ENCODE assay signal across 20 mouse cellular contexts in the genomic region with DNA sequence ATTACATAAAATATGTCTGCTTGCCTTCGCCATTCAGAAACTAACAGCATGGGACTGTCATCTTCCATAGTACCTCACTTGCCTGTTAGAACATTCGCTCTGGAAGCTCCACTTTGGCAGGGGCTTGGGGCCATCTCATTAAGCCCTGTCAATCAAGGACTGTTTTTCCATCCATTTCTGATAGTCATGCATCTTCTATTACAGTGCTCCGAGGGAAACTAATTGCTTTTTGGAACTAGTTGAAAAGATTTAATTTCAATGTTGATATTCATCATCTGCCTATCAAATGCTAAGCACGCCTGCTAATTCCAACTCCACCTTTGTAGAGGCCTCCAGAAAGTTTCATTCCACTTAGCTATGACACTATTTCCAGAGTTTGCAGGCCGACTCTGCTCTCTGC.
DNase-seq lines count a peak whose midpoint lies in the region; ATAC-seq lines count a peak whose summit lies in the region.
"Had no signal": no experiment of that assay in that cellular context is flagged by ENCODE, and none has a peak within 500 bp of the region (broad histone marks: within the 10 kb centered on the region; RNA-seq: fewer than 3 reads in every experiment).

No protein-coding gene starts in this region.

- peak; percentile 58; the same call in 1 of the 2 replicates for ATAC-seq in forebrain, embryonic 13.5 days
- ATAC-seq in forebrain, embryonic 12.5 days (ENCODE audit: low FRiP score), result no peak
- no peak for ATAC-seq in embryonic facial prominence, embryonic 15.5 days (ENCODE audit: insufficient number of reproducible peaks, low FRiP score, low TSS enrichment, low read depth)
- ATAC-seq: activated CD4-positive, CD25-positive, alpha-beta regulatory T cell, adult 4 months; hindbrain, postnatal 0 days; Patski had no signal

- H3K27ac ChIP-seq in forebrain, embryonic 13.5 days, result no peak overlapping the region
- H3K27ac ChIP-seq in forebrain, embryonic 12.5 days, result no peak overlapping the region
- no peak overlapping the region for H3K27ac ChIP-seq in heart, embryonic 10.5 days
- H3K27ac ChIP-seq in embryonic facial prominence, embryonic 15.5 days (replicated peaks), result 0 out of 2 replicates have a peak overlapping the region, but pooled peaks have one; percentile 4
- H3K27ac ChIP-seq: embryonic facial prominence, embryonic 12.5 days; hindbrain, postnatal 0 days had no signal

- H3K4me1 ChIP-seq in forebrain, embryonic 13.5 days, result peaks cover 18% of the 10 kb centered on the region
- peaks cover 4% of the 10 kb centered on the region; the same call in 1 of the 2 replicates for H3K4me1 ChIP-seq in forebrain, embryonic 12.5 days
- no peaks in the 10 kb centered on the region for H3K4me1 ChIP-seq in heart, embryonic 10.5 days
- H3K4me1 ChIP-seq in embryonic facial prominence, embryonic 15.5 days, result no peaks in the 10 kb centered on the region
- H3K4me1 ChIP-seq: embryonic facial prominence, embryonic 12.5 days had no signal

- peak; percentile 39 for DNase-seq in heart, embryonic 10.5 days (ENCODE audit: low spot score)
- DNase-seq in heart, postnatal 10 days, result no peak
- DNase-seq in Muller cell, postnatal 12 days (ENCODE audit: inconsistent ontology term), result peak; percentile 75
- no peak for DNase-seq in kidney, adult 8-10 months
- no peak for DNase-seq in left cerebral cortex, postnatal 25 days (ENCODE audit: low spot score in 2 of 2)
- DNase-seq: adrenal gland, postnatal 14 days; cerebellum, adult 2 months; cerebellum, postnatal 10 days; embryo, embryonic 11 days; gastrocnemius, postnatal 14 days; heart, postnatal 14 days; kidney, adult 11 months had no signal

- H3K36me3 ChIP-seq in forebrain, embryonic 13.5 days (ENCODE audit: poor library complexity, severe bottlenecking), result no peaks in the 10 kb centered on the region
- no peaks in the 10 kb centered on the region for H3K36me3 ChIP-seq in forebrain, embryonic 12.5 days (replicated peaks)
- no peaks in the 10 kb centered on the region for H3K36me3 ChIP-seq in heart, embryonic 10.5 days
- H3K36me3 ChIP-seq in embryonic facial prominence, embryonic 15.5 days, result no peaks in the 10 kb centered on the region
- H3K36me3 ChIP-seq: embryonic facial prominence, embryonic 12.5 days; hindbrain, embryonic 13.5 days had no signal

- no peak overlapping the region for H3K4me2 ChIP-seq in forebrain, embryonic 13.5 days
- H3K4me2 ChIP-seq in forebrain, embryonic 12.5 days, result no peak overlapping the region
- H3K4me2 ChIP-seq in embryonic facial prominence, embryonic 15.5 days (replicated peaks), result no peak overlapping the region
- H3K4me2 ChIP-seq: embryonic facial prominence, embryonic 12.5 days; hindbrain, embryonic 13.5 days had no signal

- H3K9me3 ChIP-seq in forebrain, embryonic 13.5 days (replicated peaks), result no peaks in the 10 kb centered on the region
- H3K9me3 ChIP-seq in forebrain, embryonic 12.5 days, result no peaks in the 10 kb centered on the region
- no peaks in the 10 kb centered on the region for H3K9me3 ChIP-seq in heart, embryonic 10.5 days
- no peaks in the 10 kb centered on the region for H3K9me3 ChIP-seq in embryonic facial prominence, embryonic 15.5 days (replicated peaks)
- H3K9me3 ChIP-seq: embryonic facial prominence, embryonic 12.5 days; hindbrain, embryonic 13.5 days had no signal

- H3K4me3 ChIP-seq in forebrain, embryonic 13.5 days, result no peak overlapping the region
- H3K4me3 ChIP-seq in forebrain, embryonic 12.5 days (replicated peaks), result no peak overlapping the region
- H3K4me3 ChIP-seq in heart, embryonic 10.5 days, result no peak overlapping the region
- H3K4me3 ChIP-seq in embryonic facial prominence, embryonic 15.5 days (replicated peaks), result no peak overlapping the region
- H3K4me3 ChIP-seq: embryonic facial prominence, embryonic 12.5 days; hindbrain, embryonic 13.5 days had no signal

- 43% methylated on average over 5 of the region's 5 CpGs for WGBS in forebrain, embryonic 13.5 days
- WGBS in forebrain, embryonic 12.5 days, result 54% methylated on average over 5 of the region's 5 CpGs
- 74% methylated on average over 5 of the region's 5 CpGs for WGBS in heart, embryonic 10.5 days
- WGBS in embryonic facial prominence, embryonic 15.5 days, result 44% methylated on average over 5 of the region's 5 CpGs

- H3K27me3 ChIP-seq in forebrain, embryonic 13.5 days, result no peaks in the 10 kb centered on the region
- H3K27me3 ChIP-seq in forebrain, embryonic 12.5 days, result no peaks in the 10 kb centered on the region
- no peaks in the 10 kb centered on the region for H3K27me3 ChIP-seq in heart, embryonic 10.5 days (ENCODE audit: insufficient read depth, poor library complexity, severe bottlenecking)
- no peaks in the 10 kb centered on the region for H3K27me3 ChIP-seq in embryonic facial prominence, embryonic 15.5 days
- H3K27me3 ChIP-seq: embryonic facial prominence, embryonic 12.5 days; hindbrain, embryonic 13.5 days had no signal

- H3K9ac ChIP-seq in forebrain, embryonic 13.5 days, result no peak overlapping the region
- no peak overlapping the region for H3K9ac ChIP-seq in forebrain, embryonic 12.5 days
- no peak overlapping the region for H3K9ac ChIP-seq in embryonic facial prominence, embryonic 15.5 days
- H3K9ac ChIP-seq: embryonic facial prominence, embryonic 12.5 days; hindbrain, embryonic 13.5 days had no signal

- intact Hi-C loops in heart, postnatal 10 days (cut with DNase I), result no loop called here
- intact Hi-C loops in left cerebral cortex, postnatal 25 days (cut with DNase I), result no loop called here

Comparison
In these comparisons a context has a peak if more than half of its experiments do, and no peak if none do; other contexts are left out.
1. DNase-seq: peak in heart, embryonic 10.5 days (single experiment) and Muller cell, postnatal 12 days (single experiment); none in heart, postnatal 10 days (0 of 2), kidney, adult 8-10 months (0 of 2) and left cerebral cortex, postnatal 25 days (0 of 2).